Mouse (Mus musculus) gastrocnemius, adult 2 months (tissue): Measurements from ENCODE around the gene Npy4r. TPM values are rescaled to one million over a fixed set of nuclear protein-coding genes. Genes with fewer than 3 reads are reported as not detected.

Source experiments
- DNase-seq: peaks from one replicate; pipeline ENCODE4 v3.0.0; 2022
- H3K27ac ChIP-seq: fragments of 200-600 bp; 2 replicates; pipeline ENCODE4 v1.8.1; 2022; ENCODE audit warnings: mild to moderate bottlenecking
- H3K4me3 ChIP-seq: fragments of 200-600 bp; 2 replicates; pipeline ENCODE4 v1.8.1; 2022; ENCODE audit warnings: mild to moderate bottlenecking, moderate library complexity
- CTCF ChIP-seq: fragments of 200-600 bp; IDR thresholded peaks from 2 replicates; pipeline ENCODE4 v1.8.1; 2022; ENCODE audit warnings: antibody characterized with exemption, mild to moderate bottlenecking, moderate library complexity
- intact Hi-C: fragments of 180-260 bp; cut with DNase I; formaldehyde crosslinking; loops from one replicate; pipeline ENCODE4 v1.15.1; 2025
- total RNA-seq, 2 experiments: library from RNA; stranded (reverse); gene quantifications; 2 replicates each; pipeline ENCODE4 v1.2.3; 2021

Npy4r gene
- total RNA-seq, 2 experiments from 2014 or later = 0.06 TPM; not detected in 1

DNA sequence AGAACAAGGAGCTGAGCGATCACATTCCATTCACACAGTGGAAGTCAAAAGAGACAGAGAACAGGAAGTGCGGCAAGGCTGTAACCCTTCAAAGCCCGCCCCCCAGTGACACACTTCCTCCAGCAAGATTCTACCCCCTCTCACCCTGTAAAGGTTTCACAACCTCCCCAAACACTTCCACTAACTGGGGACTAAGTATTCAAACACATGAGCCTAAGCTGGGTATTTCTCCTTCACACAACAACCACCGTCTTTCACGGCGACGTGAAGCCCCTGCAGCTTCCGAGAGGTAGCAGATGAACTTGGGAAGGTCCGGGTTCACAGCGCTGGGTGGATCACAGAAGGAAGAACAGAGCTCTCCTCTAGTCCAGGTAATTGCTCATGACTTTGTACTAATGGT lies 9.4 kb downstream of the Npy4r start:
- intact Hi-C loops = no loop called here
- Histone ChIP-seq H3K4me3 (no peak overlapping the region), H3K27ac (no peak overlapping the region)
- DNase-seq = no peak
- TF ChIP-seq CTCF = no peak

DNA sequence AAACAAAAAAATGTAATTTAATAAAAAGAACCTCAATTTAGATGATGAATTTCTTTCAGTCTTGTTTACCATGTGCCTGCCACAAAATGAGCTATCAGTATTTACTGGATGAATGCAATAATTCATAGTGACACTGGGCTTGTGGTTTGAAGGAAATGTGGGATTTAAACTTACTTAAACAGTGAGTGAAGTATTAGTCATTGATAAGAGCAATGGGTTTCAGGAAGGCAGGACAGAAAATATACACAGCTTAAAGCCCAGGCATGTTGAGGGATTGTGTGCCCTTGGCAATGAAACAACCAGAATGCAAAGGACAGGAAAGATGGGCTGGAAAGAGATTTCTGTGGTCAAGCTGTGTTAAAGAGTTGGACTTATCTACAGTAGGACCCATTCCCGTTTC lies 10.0 kb downstream of the Npy4r start:
- H3K27ac ChIP-seq = no peak overlapping the region
- intact Hi-C loops = no loop called here
- DNase-seq = no peak
- no peak overlapping the region for H3K4me3 ChIP-seq
- TF ChIP-seq CTCF = no peak

DNA sequence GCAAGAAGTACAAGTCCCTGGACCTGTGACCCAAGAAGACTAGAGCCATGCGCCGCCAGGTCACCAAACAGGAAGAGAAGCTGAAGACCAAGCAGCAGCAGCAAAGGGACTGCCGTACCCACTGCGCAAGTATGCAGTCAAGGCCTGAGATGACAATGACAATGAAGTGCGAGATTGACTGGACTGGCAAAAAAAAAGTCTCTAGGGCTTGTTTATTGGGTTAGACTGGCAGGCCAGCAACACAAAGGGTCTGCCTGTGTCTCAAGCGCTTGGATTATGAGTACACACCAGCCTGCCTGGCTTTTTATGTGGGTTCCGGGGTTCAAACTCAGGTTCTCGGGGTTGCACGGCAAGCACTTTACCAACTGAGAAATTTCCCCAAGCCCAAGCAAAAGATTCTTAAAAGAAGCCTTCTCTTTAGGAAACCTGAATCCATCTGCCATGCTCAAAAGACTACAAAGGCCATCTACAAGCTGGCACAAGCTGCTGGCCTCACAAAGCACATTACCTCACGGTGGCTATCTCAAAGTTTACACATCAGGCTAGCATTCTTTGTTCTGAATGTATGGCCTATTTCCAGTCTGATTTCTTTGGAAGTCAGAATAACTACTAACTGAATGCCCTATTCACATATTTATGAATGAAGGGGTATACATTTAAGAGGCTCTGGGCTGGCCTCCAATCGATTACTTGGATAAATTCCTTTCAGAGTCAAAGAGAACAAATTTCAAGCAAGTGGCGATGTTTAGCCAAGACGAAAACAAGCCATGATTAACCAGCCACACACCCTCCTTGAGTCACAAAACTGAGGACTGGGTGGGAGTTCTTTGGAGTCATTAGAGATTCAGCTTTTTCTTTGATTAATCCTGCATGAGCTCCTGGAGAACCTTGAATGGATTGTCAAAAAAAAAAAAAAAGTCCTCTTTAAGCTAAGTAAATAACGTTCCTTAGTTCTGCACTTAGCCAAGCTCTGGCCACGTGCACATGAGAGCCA lies 12.3 kb downstream of the Npy4r start:
- no peak for TF ChIP-seq CTCF
- Histone ChIP-seq H3K4me3 (no peak overlapping the region), H3K27ac (no peak overlapping the region)
- DNase-seq = no peak
- intact Hi-C loops = no loop called here

DNA sequence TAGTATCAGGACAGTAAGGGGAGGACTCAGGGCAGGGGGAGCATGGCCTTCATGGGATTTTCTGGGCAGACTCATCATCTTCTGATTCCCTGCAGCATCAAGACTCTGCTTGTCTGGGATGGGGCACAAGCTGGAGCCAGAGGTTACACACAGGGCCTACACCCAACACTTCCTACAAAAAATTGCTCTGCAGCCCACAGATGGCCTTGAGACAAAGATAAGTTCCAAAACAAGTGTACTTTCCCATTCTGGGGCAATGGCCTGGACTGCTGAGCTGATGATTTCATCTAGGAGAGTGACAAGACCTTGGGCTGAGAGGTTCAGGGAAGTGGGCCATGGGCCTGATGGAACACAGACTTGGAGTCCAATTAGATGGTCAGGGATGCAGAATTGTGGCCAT lies 16.9 kb downstream of the Npy4r start:
- Histone ChIP-seq H3K4me3 (no peak overlapping the region), H3K27ac (no peak overlapping the region)
- TF ChIP-seq CTCF = no peak
- intact Hi-C loops = no loop called here
- no peak for DNase-seq

- no peak overlapping the region for H3K4me3 ChIP-seq
- no peak overlapping the region for H3K27ac ChIP-seq
- intact Hi-C loops = no loop called here
- no peak for DNase-seq
- no peak for TF ChIP-seq CTCF
These were observed 21.1 kb downstream of the Npy4r start for GRCm38 (mm10) chr14:34131216-34131615.

GRCm38 (mm10) chr14:34121691-34122090 lies 30.6 kb downstream of the Npy4r start:
- no peak for TF ChIP-seq CTCF
- H3K4me3 ChIP-seq = no peak overlapping the region
- intact Hi-C loops = no loop called here
- no peak for DNase-seq
- no peak overlapping the region for H3K27ac ChIP-seq

DNA sequence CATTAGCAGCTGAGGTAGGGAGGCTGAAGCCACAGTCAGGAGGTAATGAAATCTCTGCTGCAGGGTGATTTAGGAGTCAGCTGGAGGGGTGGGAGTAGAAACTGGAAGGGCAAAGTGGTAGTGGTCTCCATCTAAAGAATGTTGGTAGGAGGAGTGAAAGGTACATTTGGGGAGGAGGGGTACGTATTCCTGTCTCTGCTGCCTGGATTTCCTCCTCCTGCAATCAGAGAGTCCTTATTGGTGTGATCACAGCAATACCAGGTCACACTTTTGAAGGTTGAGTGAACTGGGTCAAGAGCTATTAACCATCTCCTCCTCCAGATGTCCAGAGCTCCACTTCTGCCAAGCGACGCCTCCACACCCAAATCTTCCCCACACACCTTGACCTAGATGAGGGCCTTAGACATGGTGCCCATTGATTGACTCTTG lies 31.4 kb downstream of the Npy4r start:
- intact Hi-C loops = no loop called here
- no peak for TF ChIP-seq CTCF
- no peak for DNase-seq
- Histone ChIP-seq H3K4me3 (no peak overlapping the region), H3K27ac (no peak overlapping the region)

DNA sequence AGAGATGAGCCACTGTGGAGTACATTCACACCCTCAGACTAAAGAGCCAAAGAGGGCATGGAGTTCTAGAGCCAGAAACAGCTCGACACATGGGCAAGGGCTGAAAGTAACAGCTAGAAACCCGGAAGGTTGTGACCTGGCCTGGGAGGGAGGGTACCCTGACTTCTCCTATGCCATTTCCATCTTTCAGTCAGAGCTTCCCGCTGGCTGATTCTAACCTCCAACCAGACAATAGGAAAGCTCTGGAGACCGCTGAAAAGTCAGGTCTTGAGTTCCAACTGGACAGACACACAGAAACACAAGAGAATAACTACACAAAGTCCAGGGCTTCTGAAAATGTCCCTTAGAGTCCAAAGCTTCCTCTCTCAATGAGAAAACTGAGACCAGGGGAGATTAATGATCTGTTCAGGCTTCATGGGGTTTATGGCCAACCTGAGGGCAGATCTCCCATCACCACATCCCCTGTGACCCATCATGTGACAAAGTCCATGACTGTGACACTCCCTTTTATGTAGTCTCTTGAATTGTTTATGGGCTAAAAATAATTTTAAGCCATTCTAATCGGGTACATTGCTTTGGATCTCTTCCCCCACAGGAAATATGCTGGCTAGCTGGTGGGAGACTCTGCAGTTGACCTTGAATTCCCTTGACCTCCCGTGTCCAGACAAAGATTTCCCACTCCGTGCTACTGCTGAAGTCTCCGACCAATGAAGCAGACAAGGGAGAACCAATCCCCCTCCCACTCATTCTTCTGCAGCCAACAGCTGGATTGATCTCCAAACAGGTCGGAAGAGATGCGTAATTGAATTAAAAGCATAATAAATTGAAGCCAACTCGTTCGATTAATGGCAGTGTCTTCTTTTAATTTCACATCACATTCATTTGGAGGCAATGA lies 32.0 kb downstream of the Npy4r start:
- Histone ChIP-seq H3K4me3 (no peak overlapping the region), H3K27ac (no peak overlapping the region)
- intact Hi-C loops = no loop called here
- TF ChIP-seq CTCF = no peak
- DNase-seq = no peak

DNA sequence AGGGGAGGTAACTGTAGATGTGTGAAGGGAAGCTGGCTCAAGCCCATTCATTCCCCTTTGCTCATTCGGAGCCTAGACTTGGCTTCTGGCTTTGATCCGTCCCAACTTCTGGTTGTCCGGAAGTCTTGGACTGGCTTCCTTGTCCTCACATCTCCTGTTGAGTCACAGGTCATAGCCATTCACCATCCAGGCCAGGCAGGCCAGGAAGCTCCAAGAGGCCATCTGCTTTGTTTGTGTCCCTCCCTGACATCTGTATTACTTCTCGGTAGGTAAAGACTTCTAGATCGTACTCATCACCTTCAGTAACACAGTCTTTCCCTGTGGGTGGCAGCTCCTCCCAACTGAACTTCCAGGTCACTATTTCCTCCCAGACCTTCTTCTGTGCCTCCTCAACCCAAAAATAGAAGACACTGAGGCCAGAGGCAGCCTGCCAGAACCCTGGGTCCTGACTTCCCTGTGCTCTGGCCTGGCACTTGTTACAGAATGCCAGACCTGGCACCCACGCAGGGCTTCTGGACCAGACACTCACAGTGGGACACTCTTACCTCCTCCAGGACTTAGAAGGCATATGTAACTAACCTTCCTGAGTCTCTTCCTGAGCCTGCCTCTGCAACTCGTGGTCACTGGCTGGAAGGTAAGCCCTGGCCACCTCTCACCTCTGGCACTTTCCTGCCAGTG lies 33.1 kb downstream of the Npy4r start:
- Histone ChIP-seq H3K4me3 (no peak overlapping the region), H3K27ac (no peak overlapping the region)
- TF ChIP-seq CTCF = no peak
- intact Hi-C loops = no loop called here
- no peak for DNase-seq

DNA sequence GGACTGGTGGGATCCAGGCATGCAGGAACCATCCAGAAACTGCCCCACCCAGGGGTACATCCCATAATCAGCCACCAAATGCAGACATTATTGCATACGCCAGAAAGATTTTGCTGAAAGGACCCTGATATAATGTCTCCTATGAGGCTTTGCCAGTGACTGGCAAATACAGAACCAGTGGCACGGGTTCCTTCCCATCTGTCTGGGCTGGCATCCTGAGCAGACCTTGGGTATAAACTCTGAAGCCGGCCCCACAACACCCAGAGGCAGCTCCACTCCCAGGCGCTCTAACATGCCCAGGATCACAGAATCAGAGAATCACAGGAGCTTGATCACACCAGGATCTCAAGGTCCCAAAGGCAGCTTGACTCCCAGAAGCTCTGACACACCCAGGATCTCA lies 38.0 kb downstream of the Npy4r start:
- Histone ChIP-seq H3K27ac (no peak overlapping the region), H3K4me3 (no peak overlapping the region)
- no peak for TF ChIP-seq CTCF
- DNase-seq = no peak
- intact Hi-C loops = no loop called here

- intact Hi-C loops = no loop called here
These were observed 44.7 kb downstream of the Npy4r start for GRCm38 (mm10) chr14:34107594-34107993.

GRCm38 (mm10) chr14:34106389-34107062 lies 45.8 kb downstream of the Npy4r start:
- Histone ChIP-seq H3K27ac (no peak overlapping the region), H3K4me3 (no peak overlapping the region)
- peak; percentile 72 for TF ChIP-seq CTCF
- intact Hi-C loops = no loop called here
- DNase-seq = peak; percentile 55

More at GRCm38 (mm10) chr14:34107594-34107993, 44.7 kb downstream of the Npy4r start:
- no peak for TF ChIP-seq CTCF
- Histone ChIP-seq H3K27ac (no peak overlapping the region), H3K4me3 (no peak overlapping the region)
- no peak for DNase-seq
